Mouse (Mus musculus): ENCODE results near the gene Epgn.

GRCm38 (mm10) chr5:91038547-91038946, 11.3 kb downstream of the Epgn start:
- TF ChIP-seq POLR2A (IDR thresholded peaks at IDR 0.05; ENCODE audit: control insufficient read depth, low read depth, low read length) (no peak), CTCF (IDR thresholded peaks at IDR 0.05; ENCODE audit: control insufficient read depth, insufficient read depth, insufficient replicate concordance, low read depth, low read length) (no peak)
